Comparison of ENCODE assay signal across 8 mouse cellular contexts in the genomic region with DNA sequence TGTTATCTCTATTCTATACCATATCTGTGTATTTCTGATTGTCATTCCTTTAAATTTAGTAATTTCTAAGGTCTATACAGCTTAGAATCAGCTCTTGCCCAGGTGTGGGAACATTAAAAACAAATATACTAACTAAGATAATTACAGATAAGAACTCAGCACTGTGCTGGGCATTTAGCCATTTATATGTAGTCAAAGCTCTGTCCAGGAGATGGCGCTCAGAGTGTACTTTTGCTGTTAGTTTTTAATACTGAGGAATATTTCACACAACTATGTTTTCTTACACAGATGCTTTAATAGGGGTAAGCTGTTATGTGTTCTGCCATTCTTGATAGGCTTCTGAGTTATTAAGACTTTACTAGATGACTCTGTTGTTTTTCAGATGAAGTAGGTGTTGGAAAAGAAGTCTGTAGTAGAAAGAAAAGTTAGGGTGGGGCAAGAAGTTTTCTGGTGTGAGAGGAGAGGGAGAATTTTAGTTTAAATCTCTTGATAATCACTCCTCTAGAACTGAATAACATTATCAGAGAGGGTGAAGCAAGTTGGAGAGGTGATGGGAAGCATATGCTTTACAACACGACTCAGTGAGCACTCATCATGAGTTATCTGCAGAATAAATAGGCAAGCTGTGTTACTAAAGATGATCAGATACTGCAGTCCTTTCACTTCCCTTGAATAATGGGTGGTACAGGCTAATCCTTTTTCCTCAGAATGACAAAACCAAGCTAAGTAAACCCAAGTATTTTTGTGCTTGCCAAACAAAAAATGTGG.
A peak's percentile ranks its signal among the peaks of the same experiment; 100 is the strongest.
DNase-seq lines count a peak whose midpoint lies in the region; ATAC-seq lines count a peak whose summit lies in the region.

No protein-coding gene starts in this region.

- 25% methylated on average over 2 of the region's 2 CpGs for WGBS in kidney, embryonic 14.5 days
- WGBS in neural tube, embryonic 14.5 days: 26% methylated on average over 2 of the region's 2 CpGs

- H3K36me3 ChIP-seq in kidney, embryonic 14.5 days (ENCODE audit: control insufficient read depth, insufficient read depth, low read length): no peaks in the 10 kb centered on the region
- H3K36me3 ChIP-seq in neural tube, embryonic 14.5 days (ENCODE audit: control insufficient read depth, insufficient read depth, low read length): no peaks in the 10 kb centered on the region

- H3K4me1 ChIP-seq in kidney, embryonic 14.5 days (ENCODE audit: control insufficient read depth, insufficient read depth, low read length): no peaks in the 10 kb centered on the region
- H3K4me1 ChIP-seq in neural tube, embryonic 14.5 days (ENCODE audit: control insufficient read depth, insufficient read depth, low read length): no peaks in the 10 kb centered on the region

- H3K4me2 ChIP-seq in kidney, embryonic 14.5 days (replicated peaks; ENCODE audit: low read depth, low read length): no peak overlapping the region
- H3K4me2 ChIP-seq in neural tube, embryonic 14.5 days (ENCODE audit: low read depth, low read length): no peak overlapping the region

- no peaks in the 10 kb centered on the region for H3K9me3 ChIP-seq in kidney, embryonic 14.5 days (ENCODE audit: control insufficient read depth, low read length)
- H3K9me3 ChIP-seq in neural tube, embryonic 14.5 days (ENCODE audit: control insufficient read depth, low read length): no peaks in the 10 kb centered on the region

- H3K27ac ChIP-seq in kidney, embryonic 14.5 days (ENCODE audit: low read depth, low read length): no peak overlapping the region
- H3K27ac ChIP-seq in neural tube, embryonic 14.5 days (ENCODE audit: low read depth, low read length): no peak overlapping the region

- no peaks in the 10 kb centered on the region for H3K27me3 ChIP-seq in kidney, embryonic 14.5 days (ENCODE audit: control insufficient read depth, insufficient read depth, low read length)
- no peaks in the 10 kb centered on the region for H3K27me3 ChIP-seq in neural tube, embryonic 14.5 days (ENCODE audit: control insufficient read depth, insufficient read depth, low read length)

- H3K4me3 ChIP-seq in kidney, embryonic 14.5 days (ENCODE audit: low read length): no peak overlapping the region
- H3K4me3 ChIP-seq in neural tube, embryonic 14.5 days (ENCODE audit: low read depth, low read length): no peak overlapping the region

- no peak for ATAC-seq in kidney, embryonic 14.5 days (ENCODE audit: low FRiP score, low TSS enrichment)
- ATAC-seq in neural tube, embryonic 14.5 days (ENCODE audit: low read depth): peak; percentile 78; the same call in 1 of the 2 replicates

- DNase-seq in kidney, adult 18-20 months: peak; percentile 10
- DNase-seq in ZHBTc4 (ENCODE audit: low read depth, low spot score): peak; percentile 31
- peak; percentile 8 for DNase-seq in fibroblast of lung, adult 2 months (ENCODE audit: low read depth)
- DNase-seq in layer of hippocampus, adult 11-12 months (ENCODE audit: low spot score): peak; percentile 65
- DNase-seq in lung, postnatal 4 days: no peak
- no peak for DNase-seq in spleen, postnatal 36 days (ENCODE audit: low spot score in 2 of 2)

- H3K9ac ChIP-seq in kidney, embryonic 14.5 days (ENCODE audit: low read depth, low read length): no peak overlapping the region
- no peak overlapping the region for H3K9ac ChIP-seq in neural tube, embryonic 14.5 days (replicated peaks; ENCODE audit: low read depth, low read length)

Comparison
In these comparisons a context has a peak if more than half of its experiments do, and no peak if none do; other contexts are left out.
1. DNase-seq: peak in kidney, adult 18-20 months (single experiment), ZHBTc4 (single experiment), fibroblast of lung, adult 2 months (single experiment) and layer of hippocampus, adult 11-12 months (single experiment); none in lung, postnatal 4 days (0 of 2) and spleen, postnatal 36 days (0 of 2).